Mouse (Mus musculus): ENCODE measurements around the gene Aldh3a2.
"Not testable (repeated sequence)": the region's sequence is repeated elsewhere in the genome, so short reads cannot be mapped to it uniquely, and the experiment has no call there.

GRCm38 (mm10) chr11:61173477-61173876 lies 93.8 kb downstream of the Aldh3a2 start:
- not testable (repeated sequence) for TF ChIP-seq CTCF (IDR thresholded peaks at IDR 0.05; ENCODE audit: control insufficient read depth, insufficient read depth, insufficient read length); MYOG (IDR thresholded peaks at IDR 0.05; ENCODE audit: control insufficient read depth, extremely low read depth, insufficient read length); USF1 (IDR thresholded peaks at IDR 0.05; ENCODE audit: low read depth); MYOD1 (IDR thresholded peaks at IDR 0.05; ENCODE audit: control insufficient read depth, insufficient read length, low read depth)

Measured in C2C12 (cell line).